Mouse (Mus musculus) left cerebral cortex, adult 2 months (tissue): ENCODE measurements around the gene Fbxw11. TPM values are rescaled to one million over a fixed set of nuclear protein-coding genes. Genes with fewer than 3 reads are reported as not detected.

ENCODE experiments used
- DNase-seq, 2 experiments: peaks; one replicate each; pipeline ENCODE4 v3.0.0; 2021 to 2022; ENCODE audit warnings: low spot score in 2 of 2, mixed read lengths in 1 of 2; ENCODE audit errors: extremely low spot score in 1 of 2
- H3K27ac ChIP-seq: fragments of 200-600 bp; 2 replicates; pipeline ENCODE4 v1.8.1; 2022
- H3K4me3 ChIP-seq: fragments of 200-600 bp; 2 replicates; pipeline ENCODE4 v1.8.1; 2022
- CTCF ChIP-seq: fragments of 200-600 bp; IDR thresholded peaks from 2 replicates; pipeline ENCODE4 v1.8.1; 2022; ENCODE audit warnings: antibody characterized with exemption, mild to moderate bottlenecking, moderate library complexity
- intact Hi-C: fragments of 180-260 bp; cut with DNase I; formaldehyde crosslinking; loops from one replicate; pipeline ENCODE4 v1.15.1; 2025
- total RNA-seq, 2 experiments: library from RNA; stranded (reverse); gene quantifications; 2 replicates each; pipeline ENCODE4 v1.2.3; 2021

Fbxw11 gene
- total RNA-seq, 2 experiments from 2014 or later: 122 to 125 TPM

DNA sequence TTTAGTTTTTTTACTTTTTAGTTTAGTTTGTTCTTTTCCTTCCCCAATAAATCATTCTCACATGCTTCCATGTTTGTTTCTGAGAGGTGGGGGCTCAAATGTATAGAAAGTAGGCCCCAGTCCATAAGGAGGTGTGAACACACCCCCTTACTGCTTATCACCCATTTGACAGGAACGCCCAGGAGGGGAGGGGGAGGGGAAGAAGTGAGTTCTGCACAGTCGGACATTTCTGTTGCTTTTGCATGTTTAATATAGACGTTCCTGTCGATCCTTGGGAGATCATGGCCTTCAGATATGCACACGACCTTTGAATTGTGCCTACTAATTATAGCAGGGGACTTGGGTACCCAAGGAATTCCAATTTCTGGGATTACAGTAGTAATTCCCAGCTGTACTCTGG lies 103.5 kb downstream of the Fbxw11 start:
- no peak for DNase-seq
- no peak for TF ChIP-seq CTCF
- no peak overlapping the region for H3K27ac ChIP-seq
- no peak overlapping the region for H3K4me3 ChIP-seq
- intact Hi-C loops: no loop called here

DNA sequence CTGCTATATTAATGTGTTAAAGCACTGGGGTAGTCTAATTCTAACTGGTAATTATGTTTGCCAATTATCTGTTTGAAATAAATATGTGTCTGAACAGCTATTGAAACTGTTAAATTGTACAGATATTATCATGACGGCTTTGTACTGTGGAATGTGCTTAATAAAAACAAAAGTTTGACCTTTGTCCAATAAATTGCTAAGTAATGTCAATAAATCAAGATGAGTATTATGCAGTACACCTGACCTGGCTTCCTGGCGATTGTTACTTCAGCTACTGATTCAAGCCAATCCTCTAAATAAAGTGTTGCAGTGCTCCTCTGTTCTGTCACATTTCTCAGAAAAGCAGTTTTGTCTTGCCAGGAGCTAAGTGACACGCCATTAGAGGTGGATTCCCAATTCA lies 104.0 kb downstream of the Fbxw11 start:
- no peak overlapping the region for H3K4me3 ChIP-seq
- no peak for DNase-seq
- intact Hi-C loops: no loop called here
- no peak for TF ChIP-seq CTCF
- H3K27ac ChIP-seq: no peak overlapping the region

DNA sequence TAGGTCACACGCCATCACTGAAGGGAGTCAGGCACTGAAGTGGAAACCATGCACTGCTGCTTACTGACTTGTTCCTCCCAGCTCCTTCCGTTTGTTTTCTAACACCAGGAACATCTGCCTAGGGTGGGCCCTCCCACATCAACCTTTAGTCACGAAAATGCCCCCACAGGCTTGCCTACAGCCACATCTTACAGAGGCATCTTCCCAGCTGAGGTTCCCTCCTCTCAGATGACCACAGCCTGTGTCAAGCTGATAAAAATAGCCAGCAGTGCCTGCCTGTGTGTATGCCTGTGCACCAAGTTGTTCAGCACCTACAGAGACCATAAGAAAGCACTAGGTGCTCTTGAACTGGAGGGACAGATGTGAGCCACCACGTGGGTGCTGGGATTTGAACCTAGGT lies 106.3 kb downstream of the Fbxw11 start:
- H3K27ac ChIP-seq: no peak overlapping the region
- no peak for DNase-seq
- TF ChIP-seq CTCF: no peak
- intact Hi-C loops: no loop called here
- no peak overlapping the region for H3K4me3 ChIP-seq

GRCm38 (mm10) chr11:32751863-32752594 lies 109.5 kb downstream of the Fbxw11 start:
- intact Hi-C loops: no loop called here
- no peak for TF ChIP-seq CTCF
- Histone ChIP-seq H3K4me3 (no peak overlapping the region), H3K27ac (no peak overlapping the region)
- DNase-seq: no peak

DNA sequence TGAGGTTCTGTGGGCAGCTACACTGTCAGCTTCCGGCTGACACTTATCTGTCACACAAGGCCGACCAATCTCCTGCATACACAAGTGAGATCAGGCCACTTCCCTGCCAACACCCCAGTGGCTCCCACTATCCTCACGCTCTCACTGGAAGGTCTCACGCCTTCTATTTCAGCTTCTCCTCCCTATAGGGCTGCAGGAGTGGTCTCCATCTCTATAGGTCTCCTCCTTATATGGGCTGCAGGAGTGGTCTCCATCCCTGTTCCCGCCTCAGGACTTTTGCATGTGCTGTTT lies 110.0 kb downstream of the Fbxw11 start:
- no peak for TF ChIP-seq CTCF
- intact Hi-C loops: no loop called here
- no peak for DNase-seq
- Histone ChIP-seq H3K27ac (no peak overlapping the region), H3K4me3 (no peak overlapping the region)

- Histone ChIP-seq H3K4me3 (no peak overlapping the region), H3K27ac (no peak overlapping the region)
- DNase-seq: no peak
- no peak for TF ChIP-seq CTCF
- intact Hi-C loops: no loop called here
Measured at GRCm38 (mm10) chr11:32753358-32753757, 110.8 kb downstream of the Fbxw11 start.

DNA sequence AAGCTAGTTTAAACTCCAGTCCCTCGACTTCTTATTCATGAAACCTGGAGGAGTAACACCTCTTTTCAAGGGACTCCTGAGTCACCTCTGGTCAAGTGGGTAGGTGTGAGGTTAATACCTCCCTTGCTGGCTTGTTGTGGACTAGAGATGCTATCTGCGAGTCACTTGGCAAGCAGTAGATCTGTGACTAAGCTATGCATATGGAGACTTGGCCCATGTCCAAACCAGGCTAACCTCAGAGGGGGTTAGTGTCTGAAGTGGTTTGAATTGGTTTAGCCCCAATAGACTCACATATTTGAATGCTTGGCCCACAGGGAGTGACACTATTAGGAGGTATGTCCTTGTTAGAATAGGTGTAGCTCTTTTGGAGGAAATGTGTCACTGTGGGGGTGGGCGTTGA lies 120.2 kb downstream of the Fbxw11 start:
- Histone ChIP-seq H3K27ac (no peak overlapping the region), H3K4me3 (no peak overlapping the region)
- TF ChIP-seq CTCF: no peak
- intact Hi-C loops: no loop called here
- no peak for DNase-seq

DNA sequence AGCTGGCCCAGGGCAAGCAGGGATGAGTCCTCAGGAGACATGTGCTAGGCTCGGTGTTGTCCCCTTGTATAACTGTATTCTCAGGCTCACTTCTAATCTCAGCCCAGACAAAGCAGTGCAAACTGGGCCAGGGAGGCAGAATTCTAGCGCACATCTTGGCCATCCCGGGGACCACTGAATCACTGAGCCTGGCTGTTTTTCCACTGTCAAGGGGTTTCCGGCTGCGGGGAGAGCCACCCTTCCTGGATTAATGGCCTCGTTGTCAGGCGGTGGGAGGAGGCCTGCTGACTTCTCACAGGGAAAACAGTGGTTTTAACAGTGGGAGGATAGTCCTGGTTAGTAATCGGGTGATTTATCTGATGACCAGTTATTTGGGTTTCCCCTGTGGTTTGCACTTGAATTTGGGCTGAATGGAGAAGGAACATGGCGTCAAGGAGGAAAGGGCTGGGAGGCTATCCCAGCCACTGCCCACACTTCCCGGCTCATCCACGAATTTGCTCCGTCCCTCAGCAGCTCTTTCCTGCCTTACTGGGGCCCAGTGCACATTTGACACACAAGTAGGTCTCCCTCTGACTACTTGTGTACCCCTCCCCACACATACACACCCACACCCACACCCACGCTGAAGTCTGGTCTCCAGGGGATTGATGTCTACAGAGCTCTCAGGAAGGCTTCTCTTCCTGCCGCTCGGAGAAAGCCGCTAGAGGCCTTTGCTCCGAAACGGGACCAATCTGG lies 125.1 kb downstream of the Fbxw11 start:
- no peak for TF ChIP-seq CTCF
- H3K4me3 ChIP-seq: no peak overlapping the region
- intact Hi-C loops: no loop called here
- no peak for DNase-seq
- no peak overlapping the region for H3K27ac ChIP-seq

DNA sequence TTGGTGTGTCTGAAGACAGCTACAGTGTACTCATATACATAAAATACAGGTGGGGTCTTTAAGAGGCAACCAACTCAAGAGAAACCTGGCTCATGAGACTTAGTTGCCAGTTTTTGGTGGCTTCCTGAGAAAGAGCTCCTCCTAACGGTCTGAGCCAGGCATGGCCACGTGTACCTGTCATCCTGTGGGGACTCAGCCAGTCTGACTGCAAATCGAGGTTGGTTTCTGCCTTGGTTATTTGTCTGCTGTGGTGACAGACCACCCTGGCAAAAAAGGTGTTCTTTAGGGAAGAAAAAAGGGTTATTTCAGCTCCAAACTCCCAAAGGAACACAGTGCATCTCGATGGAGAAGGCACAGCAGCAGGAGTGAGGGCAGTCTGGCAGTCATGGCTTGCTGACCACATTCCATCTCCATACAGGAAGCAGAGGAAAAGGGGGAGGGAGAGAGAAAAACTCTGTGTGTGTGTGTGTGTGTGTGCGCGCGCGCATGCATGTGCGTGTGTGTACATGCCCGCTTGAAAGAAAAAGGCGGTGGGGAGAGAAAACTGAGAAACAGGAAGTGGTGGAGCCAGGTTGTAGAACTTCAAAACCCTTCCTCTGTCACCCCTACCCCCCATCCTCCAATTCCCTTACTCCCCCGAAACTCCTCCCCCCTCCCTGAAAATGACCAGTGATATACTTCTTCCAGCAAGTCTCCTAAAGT lies 126.3 kb downstream of the Fbxw11 start:
- Histone ChIP-seq H3K27ac (no peak overlapping the region), H3K4me3 (no peak overlapping the region)
- TF ChIP-seq CTCF: peak; percentile 12; the same call in 1 of the 2 replicates
- intact Hi-C loops: no loop called here
- no peak for DNase-seq

DNA sequence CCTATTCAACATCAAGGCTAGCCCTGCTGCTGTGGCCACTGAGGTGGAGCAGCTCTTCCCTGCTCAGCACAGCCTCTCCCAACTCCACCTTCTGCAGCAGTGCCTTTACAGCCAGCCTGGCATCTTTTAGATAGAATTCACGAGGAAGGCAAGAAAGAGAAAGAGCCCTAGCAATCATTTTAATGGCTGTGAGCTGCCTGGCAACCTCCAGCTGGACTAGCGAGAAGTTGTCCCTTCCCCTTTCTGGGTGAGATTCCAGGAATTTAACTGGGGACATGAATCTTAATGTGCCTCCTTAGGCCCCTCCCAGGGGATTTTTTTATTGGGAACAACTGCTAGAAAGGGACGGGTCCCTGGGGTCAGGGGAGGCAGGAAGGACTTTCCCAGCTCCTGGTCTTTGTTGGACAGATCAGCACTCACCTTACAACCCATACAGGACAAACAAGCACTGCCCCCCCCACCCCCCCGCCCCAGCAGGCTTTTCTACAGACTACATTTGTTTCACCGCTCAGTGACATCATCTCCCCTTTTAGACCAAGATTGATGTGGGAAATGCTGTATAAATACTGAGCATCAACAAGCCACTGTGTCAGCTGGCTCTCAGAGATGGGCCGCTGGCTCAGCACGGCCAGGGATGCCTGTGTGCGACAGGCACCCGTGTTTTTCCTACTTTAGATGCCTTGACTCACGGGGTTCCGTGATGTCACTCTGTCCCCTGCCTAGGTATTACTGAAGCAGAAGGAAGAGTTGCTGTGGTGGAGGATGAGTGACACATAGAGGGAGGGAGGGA lies 138.4 kb downstream of the Fbxw11 start:
- no peak overlapping the region for H3K4me3 ChIP-seq
- peak overlapping the region; percentile 40; the same call in 1 of the 2 replicates for H3K27ac ChIP-seq
- no peak for TF ChIP-seq CTCF
- intact Hi-C loops: no loop called here
- DNase-seq: no peak

- intact Hi-C loops: no loop called here
- Histone ChIP-seq H3K4me3 (no peak overlapping the region), H3K27ac (no peak overlapping the region)
- TF ChIP-seq CTCF: no peak
- DNase-seq: peak in 1 of 2 experiments; percentile 24
Measured at GRCm38 (mm10) chr11:32781633-32782404, 139.3 kb downstream of the Fbxw11 start.
